9 mouse cellular contexts compared by ENCODE assay signal in the genomic region with DNA sequence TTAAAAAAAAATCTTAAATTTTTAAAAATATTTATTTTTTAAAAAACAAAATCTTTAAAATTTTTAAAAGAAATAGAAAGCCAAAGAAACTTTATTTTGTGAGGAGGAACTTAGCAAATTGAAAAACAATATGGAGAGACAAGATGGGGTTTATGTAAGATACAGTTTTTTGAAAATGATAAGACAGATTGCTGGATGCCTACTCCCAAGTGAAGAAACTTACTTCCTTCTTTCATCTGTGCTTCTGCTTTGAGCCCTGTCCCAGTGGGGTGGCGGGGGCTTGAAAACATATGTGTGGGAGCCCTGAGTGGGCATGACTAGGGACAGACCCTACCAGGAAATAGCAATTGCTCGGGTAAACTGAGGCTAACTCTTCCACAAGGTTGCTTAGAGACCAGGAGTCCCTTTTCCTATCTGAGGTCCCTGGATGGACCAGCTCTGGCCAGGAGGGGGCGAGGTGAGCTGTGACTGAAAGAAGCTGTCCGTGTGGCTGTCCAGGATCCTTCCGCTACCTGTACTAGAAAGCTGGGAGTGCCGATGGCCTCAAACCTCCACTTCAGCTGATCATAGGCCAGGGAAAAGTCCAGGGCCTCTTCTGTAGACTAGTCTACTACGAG. TPM values are rescaled to one million over a fixed set of nuclear protein-coding genes. Genes with fewer than 3 reads are reported as not detected.
A peak's percentile ranks its signal among the peaks of the same experiment; 100 is the strongest.
DNase-seq lines count a peak whose midpoint lies in the region; ATAC-seq and TF ChIP-seq lines count a peak whose summit lies in the region.
"Had no signal": no experiment of that assay in that cellular context is flagged by ENCODE, and none has a peak within 500 bp of the region (broad histone marks: within the 10 kb centered on the region; RNA-seq: fewer than 3 reads in every experiment).

No protein-coding gene starts in this region.

- no peak overlapping the region for H3K9ac ChIP-seq in forebrain, embryonic 14.5 days (ENCODE audit: low read length)
- H3K9ac ChIP-seq: heart, embryonic 13.5 days had no signal

- no peak overlapping the region for H3K4me2 ChIP-seq in forebrain, embryonic 14.5 days (ENCODE audit: low read length)
- H3K4me2 ChIP-seq: heart, embryonic 13.5 days had no signal

- 0 out of 2 replicates have a peak overlapping the region, but pooled peaks have one; percentile 43 for H3K27ac ChIP-seq in bone marrow, adult 2 months (ENCODE audit: control insufficient read depth, insufficient read depth, low read depth, low read length, poor library complexity)
- no peak overlapping the region for H3K27ac ChIP-seq in forebrain, embryonic 14.5 days (ENCODE audit: low read depth, low read length)
- H3K27ac ChIP-seq: heart, embryonic 13.5 days had no signal

- H3K4me3 ChIP-seq in bone marrow, adult 2 months (replicated peaks; ENCODE audit: control insufficient read depth, low read depth, low read length): no peak overlapping the region
- no peak overlapping the region for H3K4me3 ChIP-seq in forebrain, embryonic 14.5 days (ENCODE audit: low read depth, low read length)
- H3K4me3 ChIP-seq: heart, embryonic 13.5 days had no signal

- WGBS in bone marrow, adult 2 months: 11% methylated on average over 7 of the region's 7 CpGs
- WGBS in forebrain, embryonic 14.5 days: 12% methylated on average over 7 of the region's 7 CpGs

- ATAC-seq in forebrain, embryonic 14.5 days: no peak

- no peak for TF ChIP-seq POLR2A in bone marrow, adult 2 months (IDR thresholded peaks at IDR 0.05; ENCODE audit: borderline replicate concordance, control insufficient read depth, low read depth, low read length)

- H3K9me3 ChIP-seq in forebrain, embryonic 14.5 days (replicated peaks; ENCODE audit: control insufficient read depth, low read length): no peaks in the 10 kb centered on the region
- H3K9me3 ChIP-seq: heart, embryonic 13.5 days had no signal

- no peaks in the 10 kb centered on the region for H3K36me3 ChIP-seq in forebrain, embryonic 14.5 days (ENCODE audit: control insufficient read depth, insufficient read depth, low read length)
- H3K36me3 ChIP-seq: heart, embryonic 13.5 days had no signal

- peaks cover 5% of the 10 kb centered on the region; the same call in 1 of the 2 replicates for H3K4me1 ChIP-seq in bone marrow, adult 2 months (ENCODE audit: control insufficient read depth, insufficient read depth, low read length)
- peaks cover 16% of the 10 kb centered on the region for H3K4me1 ChIP-seq in forebrain, embryonic 14.5 days (ENCODE audit: control insufficient read depth, insufficient read depth, low read length)

- peak; percentile 80 for TF ChIP-seq CTCF in bone marrow, adult 2 months (IDR thresholded peaks at IDR 0.05; ENCODE audit: control insufficient read depth, insufficient read depth, low read length)

- no peaks in the 10 kb centered on the region for H3K27me3 ChIP-seq in forebrain, embryonic 14.5 days (replicated peaks; ENCODE audit: control insufficient read depth, insufficient read depth, low read length)

- peak; percentile 68 to 90 for DNase-seq in adrenal gland, adult (ENCODE audit: inconsistent age in 2 of 2, low spot score in 1 of 2)
- DNase-seq in adrenal gland, adult 8-10 months: no peak
- peak; percentile 74 for DNase-seq in 3T3-L1 (ENCODE audit: low read depth, low spot score)
- peak; percentile 42 for DNase-seq in forebrain, embryonic 14.5 days (ENCODE audit: low spot score)
- peak; percentile 84 for DNase-seq in kidney, postnatal 10 days
- DNase-seq in lung, postnatal 14 days: peak; percentile 79
- peak; percentile 45 to 72 for DNase-seq in spleen, adult 18-20 months

RNA-seq across cellular contexts. Expression of a gene that starts 2.2 kb away (rescaled TPM):
- total RNA-seq in adrenal gland, adult 8-10 months (2022): 100 to 1,000 TPM; 408 to 506 (median 446) TPM
- polyA plus RNA-seq in bone marrow, adult 2 months (2011; ENCODE audit: insufficient read depth, insufficient read length, low replicate concordance, missing spikeins): 72.4 and 90.6 TPM in 2 replicates
- polyA plus RNA-seq in forebrain, embryonic 14.5 days (2014; fragmentation: Nextera tagmentation; extraction: Ambion mirVana): 666 and 687 TPM in 2 replicates

RNA-seq across cellular contexts. Expression of a gene that starts 22.1 kb away (rescaled TPM):
- total RNA-seq in adrenal gland, adult 8-10 months (2022): 10 to 100 TPM; 25.8 to 31.2 (median 29.6) TPM
- polyA plus RNA-seq in bone marrow, adult 2 months (2011; ENCODE audit: insufficient read depth, insufficient read length, low replicate concordance, missing spikeins): 19.0 and 32.8 TPM in 2 replicates
- 27.7 and 30.5 TPM in 2 replicates for polyA plus RNA-seq in forebrain, embryonic 14.5 days (2014; fragmentation: Nextera tagmentation; extraction: Ambion mirVana)

RNA-seq across cellular contexts. Expression of a gene that starts 28.0 kb away (rescaled TPM):
- total RNA-seq in adrenal gland, adult 8-10 months (2022): 10 to 100 TPM; 46.0 to 53.6 (median 47.1) TPM
- 17.6 and 28.0 TPM in 2 replicates for polyA plus RNA-seq in bone marrow, adult 2 months (2011; ENCODE audit: insufficient read depth, insufficient read length, low replicate concordance, missing spikeins)
- 109 and 119 TPM in 2 replicates for polyA plus RNA-seq in forebrain, embryonic 14.5 days (2014; fragmentation: Nextera tagmentation; extraction: Ambion mirVana)

RNA-seq across cellular contexts. Expression of a gene that starts 38.2 kb away (rescaled TPM):
- 10 to 100 TPM; 67.1 to 80.4 (median 72.1) TPM for total RNA-seq in adrenal gland, adult 8-10 months (2022)
- polyA plus RNA-seq in bone marrow, adult 2 months (2011; ENCODE audit: insufficient read depth, insufficient read length, low replicate concordance, missing spikeins): 40.5 and 53.7 TPM in 2 replicates
- 198 and 199 TPM in 2 replicates for polyA plus RNA-seq in forebrain, embryonic 14.5 days (2014; fragmentation: Nextera tagmentation; extraction: Ambion mirVana)

RNA-seq across cellular contexts. Expression of a gene that starts 47.2 kb away (rescaled TPM):
- 1 to 10 TPM in 2 of 4 experiments, under 1 TPM in 2; 0.66 to 1.4 (median 1.2) TPM for total RNA-seq in adrenal gland, adult 8-10 months (2022)
- polyA plus RNA-seq in bone marrow, adult 2 months (2011; ENCODE audit: insufficient read depth, insufficient read length, low replicate concordance, missing spikeins): not detected in 2 replicates
- 0.10 TPM in 1 of 2 replicates, not detected in the other for polyA plus RNA-seq in forebrain, embryonic 14.5 days (2014; fragmentation: Nextera tagmentation; extraction: Ambion mirVana)
